Mouse (Mus musculus) B cell, adult 62 days (primary cell): ENCODE results near the gene Fgf22. TPM values are rescaled to one million over a fixed set of nuclear protein-coding genes. Genes with fewer than 3 reads are reported as not detected.

Experiments used
- total RNA-seq: library from RNA; stranded (reverse); gene quantifications from 4 replicates; pipeline ENCODE4 v1.2.4, GENCODE M21; 2023

Gene Fgf22
- total RNA-seq = not detected in 4 replicates

DNA sequence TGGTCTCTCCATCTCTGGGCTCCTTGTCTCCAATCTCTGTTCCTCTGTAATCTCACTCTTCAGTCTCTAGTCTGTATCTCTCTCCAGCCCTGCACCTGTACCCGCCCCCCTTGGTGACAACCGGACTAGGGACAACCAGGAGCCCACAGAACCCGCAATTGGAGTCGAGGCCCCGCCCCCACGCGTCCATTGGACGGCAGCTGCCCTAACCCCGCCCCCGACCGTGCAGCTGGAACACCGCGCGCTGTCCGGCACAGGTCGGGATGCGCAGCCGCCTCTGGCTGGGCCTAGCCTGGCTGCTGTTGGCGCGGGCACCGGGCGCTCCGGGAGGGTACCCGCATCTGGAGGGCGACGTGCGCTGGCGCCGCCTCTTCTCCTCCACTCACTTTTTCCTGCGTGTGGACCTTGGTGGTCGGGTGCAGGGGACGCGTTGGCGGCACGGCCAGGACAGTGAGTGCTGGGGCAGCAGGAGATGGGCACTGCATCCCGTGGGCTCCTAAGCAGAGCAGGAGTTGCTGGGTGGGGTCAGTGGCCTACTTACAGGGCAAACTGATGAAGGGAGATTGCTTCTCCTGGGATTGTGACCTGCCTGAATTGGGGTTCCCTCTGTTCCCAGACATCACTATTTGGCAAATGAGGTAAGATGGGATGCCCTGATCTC lies at the start of gene Fgf22:
Fgf22 (plus strand) TSS at position 221 of the 661 bp plus-strand sequence.

DNA sequence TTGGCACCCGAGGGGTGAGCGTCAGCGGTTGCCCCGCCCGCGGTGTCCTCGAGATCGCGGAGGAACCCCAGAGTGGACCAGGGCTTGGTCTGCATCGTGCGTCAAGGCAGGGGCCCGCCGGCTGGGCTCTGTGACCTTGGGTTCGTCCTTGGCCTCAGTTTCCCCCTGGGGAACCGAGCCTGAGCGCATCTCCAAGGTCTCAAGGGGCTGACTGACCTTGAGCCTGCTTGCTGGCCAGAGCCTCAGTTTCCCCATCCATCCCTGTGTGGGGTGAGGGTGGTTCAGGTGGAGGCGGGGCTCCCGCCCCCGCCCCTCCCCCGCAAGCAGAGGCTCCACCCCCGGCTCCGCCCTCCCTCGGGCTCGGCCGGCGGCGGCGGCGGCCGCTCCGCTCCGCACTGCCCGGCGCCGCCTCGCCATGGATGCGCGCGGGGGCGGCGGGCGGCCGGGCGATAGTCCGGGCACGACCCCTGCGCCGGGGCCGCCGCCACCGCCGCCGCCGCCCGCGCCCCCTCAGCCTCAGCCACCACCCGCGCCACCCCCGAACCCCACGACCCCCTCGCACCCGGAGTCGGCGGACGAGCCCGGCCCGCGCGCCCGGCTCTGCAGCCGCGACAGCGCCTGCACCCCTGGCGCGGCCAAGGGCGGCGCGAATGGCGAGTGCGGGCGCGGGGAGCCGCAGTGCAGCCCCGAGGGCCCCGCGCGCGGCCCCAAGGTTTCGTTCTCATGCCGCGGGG lies 38.5 kb upstream of the Fgf22 start, which contains the start of gene Hcn2:
Hcn2 (plus strand) TSS at position 381 of the 734 bp plus-strand sequence.

DNA sequence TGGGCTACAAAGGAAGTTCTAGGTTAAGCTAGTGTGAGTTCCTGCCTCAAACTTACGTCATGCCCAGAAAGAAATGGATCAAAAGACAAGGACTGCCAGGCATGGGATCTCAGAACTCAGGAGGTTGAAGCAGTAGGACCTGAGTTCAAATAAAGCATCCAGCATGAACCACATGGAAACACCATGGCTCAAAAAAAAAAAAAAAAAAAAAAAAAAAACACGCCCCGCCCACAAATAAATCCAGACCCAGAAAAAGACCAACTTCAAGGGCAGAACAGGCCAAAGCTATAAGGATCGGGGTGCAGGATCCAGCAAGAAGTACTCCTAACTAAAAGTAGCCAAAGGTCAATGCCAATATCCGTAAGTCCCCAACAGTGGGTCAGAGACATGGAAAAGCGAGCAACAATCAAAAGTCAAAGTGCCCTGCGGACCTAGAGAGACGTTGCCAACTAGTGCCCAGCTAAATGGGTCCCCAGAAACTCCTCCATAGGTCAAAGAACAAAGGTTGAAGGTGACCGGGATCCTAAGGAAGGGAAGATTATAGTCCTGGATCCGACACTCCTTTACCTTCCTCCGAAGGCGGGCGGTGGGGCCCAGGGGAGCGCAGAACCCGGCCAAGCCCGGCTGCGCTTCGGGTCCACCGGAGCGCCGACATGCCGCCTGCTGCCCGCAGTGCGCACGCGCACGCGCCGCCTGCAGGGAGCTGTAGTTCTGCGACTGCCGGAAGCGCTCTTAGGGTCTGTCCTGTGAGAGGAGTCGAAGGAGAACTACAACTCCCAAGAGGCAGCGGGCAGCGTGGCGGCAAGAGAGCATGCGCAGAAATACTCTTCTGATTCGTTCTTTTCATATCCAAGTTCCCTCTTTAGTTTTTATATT lies 8.7 kb upstream of the Fgf22 start, which contains the start of gene Polrmt:
Polrmt (minus strand) TSS at position 684 of the 876 bp plus-strand sequence.

DNA sequence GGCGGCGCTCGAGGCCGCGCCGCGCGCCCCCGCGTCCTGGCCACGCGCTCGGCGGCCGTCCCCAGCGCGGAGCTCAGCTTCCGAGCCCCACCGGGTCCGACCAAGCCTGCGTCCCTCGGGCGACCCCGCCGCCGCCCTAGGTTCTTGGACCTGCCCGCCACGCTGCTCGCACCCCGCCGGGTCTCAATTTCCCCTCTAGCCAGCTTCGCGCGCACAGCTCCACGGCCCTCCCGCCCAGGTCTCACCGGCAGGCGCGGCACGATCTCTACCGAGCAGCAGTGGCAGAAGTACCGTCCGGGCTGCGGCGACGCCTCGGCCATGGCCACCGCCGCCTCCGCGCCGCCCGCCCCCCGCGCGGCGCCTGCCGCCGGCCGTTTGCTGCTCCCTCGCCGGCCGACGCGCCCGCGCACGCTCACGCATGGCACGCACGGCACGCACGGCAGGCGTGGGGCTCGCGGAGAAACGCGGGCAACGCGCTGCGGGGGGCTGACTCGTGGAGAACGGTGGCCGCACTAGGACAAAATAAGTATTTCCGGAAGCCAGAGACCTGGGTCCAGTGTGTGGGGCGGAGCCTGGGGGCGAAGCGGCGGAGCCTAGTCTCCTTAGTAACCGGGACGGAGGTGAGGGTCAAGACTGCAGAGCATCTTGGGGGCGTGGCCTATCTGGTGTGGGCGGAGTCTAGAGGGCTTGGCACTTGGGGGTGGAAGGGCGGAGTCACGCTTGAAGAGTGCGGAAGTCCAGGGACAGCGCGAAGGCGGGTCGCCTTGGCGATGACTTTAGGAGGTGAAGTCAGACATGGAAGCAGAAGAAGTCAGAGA lies 11.8 kb downstream of the Fgf22 start, which contains the start of gene Rnf126:
Rnf126 (minus strand) TSS at position 445 of the 818 bp plus-strand sequence.

DNA sequence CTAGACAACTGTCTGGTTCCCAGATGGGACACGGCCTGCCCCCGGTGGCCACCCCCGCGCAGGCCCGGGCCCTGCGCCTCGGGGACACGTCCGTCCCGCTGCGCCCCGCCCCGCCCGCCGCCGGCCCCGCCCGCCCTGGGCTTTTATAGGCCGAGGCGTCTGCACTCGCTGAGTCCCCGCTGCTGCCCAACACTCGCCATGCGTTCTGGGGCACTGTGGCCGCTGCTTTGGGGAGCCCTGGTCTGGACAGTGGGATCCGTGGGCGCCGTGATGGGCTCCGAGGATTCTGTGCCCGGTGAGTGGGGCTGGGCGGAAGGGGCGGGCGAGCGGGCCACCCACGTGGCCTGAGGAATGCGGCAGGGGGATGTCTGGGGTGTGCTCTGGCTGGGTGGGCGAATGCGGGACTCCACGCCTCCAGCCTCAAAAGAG lies 22.2 kb downstream of the Fgf22 start, which contains the start of gene Fstl3:
Fstl3 (plus strand) TSS at position 170 of the 429 bp plus-strand sequence.

DNA sequence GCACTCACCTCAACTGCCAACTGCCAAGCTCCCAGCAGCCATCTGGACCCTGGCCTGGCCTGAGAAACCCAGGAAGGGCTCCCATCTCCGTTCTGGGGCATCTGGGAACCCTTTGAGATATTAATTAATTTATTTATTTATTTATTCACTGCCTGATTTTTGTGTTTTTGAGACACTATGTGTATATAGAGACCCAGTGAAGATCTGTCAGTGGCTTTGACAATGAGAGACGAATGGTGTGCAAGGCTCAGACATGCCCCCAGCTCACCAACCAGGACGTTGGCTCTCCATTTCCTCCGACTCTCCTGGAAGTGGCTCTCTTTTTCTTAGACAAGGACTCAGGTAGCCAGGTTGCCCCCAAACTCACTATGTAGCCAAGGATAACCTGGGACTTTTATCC lies 36.0 kb downstream of the Fgf22 start, which contains the start of gene Prss57:
Prss57 (minus strand) TSS at position 101 of the 400 bp plus-strand sequence.

DNA sequence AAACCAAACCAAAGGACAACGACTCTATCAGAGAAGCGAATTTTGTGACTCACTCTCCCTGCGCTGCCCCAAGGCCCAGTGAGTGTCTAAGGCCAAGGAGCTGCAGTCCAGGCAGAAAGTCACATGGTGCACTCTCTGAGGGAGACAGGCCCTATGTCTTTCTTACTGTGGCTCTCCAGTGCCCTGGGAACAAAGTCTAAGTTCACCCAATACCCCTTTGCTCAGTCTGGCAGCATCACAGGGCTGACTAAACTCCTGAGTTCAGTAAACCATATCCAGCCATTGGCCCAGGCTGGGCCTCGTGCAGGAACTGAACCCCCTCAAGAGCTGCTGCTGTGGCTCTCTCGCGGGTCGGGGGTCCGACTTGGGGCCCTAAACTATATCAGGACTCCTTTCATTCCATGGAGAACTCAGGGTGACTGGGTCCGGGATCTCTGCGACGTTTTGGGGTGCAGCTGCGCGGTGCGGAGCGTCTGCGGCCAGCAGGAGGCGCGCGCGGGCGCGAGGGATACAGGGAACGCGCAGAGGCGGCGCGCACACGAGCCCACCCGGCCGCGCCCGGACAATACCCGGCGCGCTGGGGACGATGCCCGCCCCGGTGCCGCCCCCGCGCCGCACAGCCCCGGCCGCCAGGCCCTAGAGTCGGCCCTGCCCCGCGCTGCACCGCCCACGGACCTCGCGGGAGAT lies 38.3 kb downstream of the Fgf22 start, which contains the start of gene Palm:
Palm (plus strand) TSS at position 522 of the 687 bp plus-strand sequence.

Other genes with a start within 250 kb of the Fgf22 start
- 2.9 to 3.5 TPM (median 3.1 TPM) in 4 replicates for gene Plpp2, start 221.3 kb upstream of the Fgf22 start, total RNA-seq
- 42.9 to 51.2 TPM (median 44.5 TPM) in 4 replicates for gene Mier2, start 199.9 kb upstream of the Fgf22 start, total RNA-seq
- gene Theg, start 167.7 kb upstream of the Fgf22 start, total RNA-seq = 3.5 TPM in 1 of 4 replicates, not detected in the others
- not detected in 4 replicates for gene C2cd4c, start 141.1 kb upstream of the Fgf22 start, total RNA-seq
- gene Shc2, start 117.2 kb upstream of the Fgf22 start, total RNA-seq = not detected in 4 replicates
- gene Odf3l2, start 109.3 kb upstream of the Fgf22 start, total RNA-seq = not detected in 4 replicates
- not detected in 4 replicates for gene Madcam1, start 90.5 kb upstream of the Fgf22 start, total RNA-seq
- gene Tpgs1, start 85.7 kb upstream of the Fgf22 start, total RNA-seq = 16.5 to 17.6 TPM (median 17.2 TPM) in 4 replicates
- 64.3 to 70.9 TPM (median 67.1 TPM) in 4 replicates for gene Cdc34, start 72.9 kb upstream of the Fgf22 start, total RNA-seq
- 2.2 to 3.3 TPM (median 2.8 TPM) in 4 replicates for gene Gzmm, start 66.1 kb upstream of the Fgf22 start, total RNA-seq
- 93.0 to 101 TPM (median 96.4 TPM) in 4 replicates for gene Bsg, start 50.6 kb upstream of the Fgf22 start, total RNA-seq
- not detected in 4 replicates for gene Hcn2, start 38.4 kb upstream of the Fgf22 start, total RNA-seq
- 61.1 to 82.7 TPM (median 70.9 TPM) in 4 replicates for gene Polrmt, start 8.5 kb upstream of the Fgf22 start, total RNA-seq
- 47.4 to 62.4 TPM (median 56.4 TPM) in 4 replicates for gene Rnf126, start 11.9 kb downstream of the Fgf22 start, total RNA-seq
- 1.5 to 3.1 TPM (median 1.8 TPM) in 4 replicates for gene Fstl3, start 22.2 kb downstream of the Fgf22 start, total RNA-seq
- not detected in 4 replicates for gene Prss57, start 35.9 kb downstream of the Fgf22 start, total RNA-seq
- 6.0 to 6.7 TPM (median 6.3 TPM) in 4 replicates for gene Palm, start 38.5 kb downstream of the Fgf22 start, total RNA-seq
- gene Misp, start 65.9 kb downstream of the Fgf22 start, total RNA-seq = not detected in 4 replicates
- 435 to 450 TPM (median 444 TPM) in 4 replicates for gene Ptbp1, start 99.4 kb downstream of the Fgf22 start, total RNA-seq
- gene Prtn3, start 119.4 kb downstream of the Fgf22 start, total RNA-seq = 0.75 TPM in 1 of 4 replicates, not detected in the others
- gene Plppr3, start 119.6 kb downstream of the Fgf22 start, total RNA-seq = 0.56 to 1.1 TPM (median 1.1 TPM) in 4 replicates
- gene Elane, start 131.2 kb downstream of the Fgf22 start, total RNA-seq = not detected in 4 replicates
- gene Cfd, start 135.8 kb downstream of the Fgf22 start, total RNA-seq = not detected in 4 replicates
- 78.8 to 89.5 TPM (median 83.7 TPM) in 4 replicates for gene Med16, start 153.8 kb downstream of the Fgf22 start, total RNA-seq
- not detected in 4 replicates for gene Gm26602, start 155.8 kb downstream of the Fgf22 start, total RNA-seq
- gene Kiss1r, start 161.9 kb downstream of the Fgf22 start, total RNA-seq = 0.39 to 0.63 TPM (median 0.47 TPM) in 4 replicates
- gene R3hdm4, start 166.1 kb downstream of the Fgf22 start, total RNA-seq = 94.1 to 105 TPM (median 98.7 TPM) in 4 replicates
- 32.5 to 39.9 TPM (median 35.7 TPM) in 4 replicates for gene Arid3a, start 172.0 kb downstream of the Fgf22 start, total RNA-seq
- 46.0 to 52.3 TPM (median 48.3 TPM) in 4 replicates for gene Wdr18, start 205.1 kb downstream of the Fgf22 start, total RNA-seq
- not detected in 4 replicates for gene Grin3b, start 215.6 kb downstream of the Fgf22 start, total RNA-seq
- gene Tmem259, start 229.3 kb downstream of the Fgf22 start, total RNA-seq = 163 to 175 TPM (median 163 TPM) in 4 replicates
- 329 to 335 TPM (median 331 TPM) in 4 replicates for gene Cnn2, start 233.5 kb downstream of the Fgf22 start, total RNA-seq
- gene Abca7, start 241.4 kb downstream of the Fgf22 start, total RNA-seq = 51.7 to 55.6 TPM (median 53.3 TPM) in 4 replicates